Mouse (Mus musculus) cortical plate, adult 2 months (tissue): ENCODE results near the gene Aes. TPM values are rescaled to one million over a fixed set of nuclear protein-coding genes. Genes with fewer than 3 reads are reported as not detected.

ENCODE experiments used
- H3K27ac ChIP-seq: fragments of 200-500 bp; 2 replicates; pipeline ENCODE4 v1.5.1; 2012; ENCODE audit warnings: low read length, control low read depth, inconsistent platforms; ENCODE audit not compliant: insufficient read depth
- H3K4me1 ChIP-seq: fragments of 200-500 bp; 2 replicates; pipeline ENCODE4 v1.6.1; 2011; ENCODE audit warnings: low read length; ENCODE audit not compliant: control insufficient read depth, insufficient read depth
- H3K4me3 ChIP-seq: fragments of 200-500 bp; 2 replicates; pipeline ENCODE4 v1.5.1; 2011; ENCODE audit warnings: mild to moderate bottlenecking, low read length, control low read depth; ENCODE audit not compliant: insufficient read depth
- CTCF ChIP-seq: fragments of 200-500 bp; IDR thresholded peaks from 2 replicates; pipeline ENCODE4 v1.5.1; 2011; ENCODE audit warnings: mild to moderate bottlenecking, control low read depth, low read length; ENCODE audit not compliant: insufficient read depth; ENCODE audit errors: extremely low read depth
- POLR2A ChIP-seq: fragments of 200-500 bp; IDR thresholded peaks from 2 replicates; pipeline ENCODE4 v1.6.1; 2011; ENCODE audit warnings: mild to moderate bottlenecking, low read length, control low read depth; ENCODE audit not compliant: insufficient read depth; ENCODE audit errors: extremely low read depth
- polyA plus RNA-seq: library from polyadenylated mRNA; depleted of rRNA; stranded (reverse); fragments of >200 nt; gene quantifications from 2 replicates; pipeline ENCODE4 v1.2.3, GENCODE M21; 2012

Aes gene
- polyA plus RNA-seq, 1 experiment = 897 TPM

DNA sequence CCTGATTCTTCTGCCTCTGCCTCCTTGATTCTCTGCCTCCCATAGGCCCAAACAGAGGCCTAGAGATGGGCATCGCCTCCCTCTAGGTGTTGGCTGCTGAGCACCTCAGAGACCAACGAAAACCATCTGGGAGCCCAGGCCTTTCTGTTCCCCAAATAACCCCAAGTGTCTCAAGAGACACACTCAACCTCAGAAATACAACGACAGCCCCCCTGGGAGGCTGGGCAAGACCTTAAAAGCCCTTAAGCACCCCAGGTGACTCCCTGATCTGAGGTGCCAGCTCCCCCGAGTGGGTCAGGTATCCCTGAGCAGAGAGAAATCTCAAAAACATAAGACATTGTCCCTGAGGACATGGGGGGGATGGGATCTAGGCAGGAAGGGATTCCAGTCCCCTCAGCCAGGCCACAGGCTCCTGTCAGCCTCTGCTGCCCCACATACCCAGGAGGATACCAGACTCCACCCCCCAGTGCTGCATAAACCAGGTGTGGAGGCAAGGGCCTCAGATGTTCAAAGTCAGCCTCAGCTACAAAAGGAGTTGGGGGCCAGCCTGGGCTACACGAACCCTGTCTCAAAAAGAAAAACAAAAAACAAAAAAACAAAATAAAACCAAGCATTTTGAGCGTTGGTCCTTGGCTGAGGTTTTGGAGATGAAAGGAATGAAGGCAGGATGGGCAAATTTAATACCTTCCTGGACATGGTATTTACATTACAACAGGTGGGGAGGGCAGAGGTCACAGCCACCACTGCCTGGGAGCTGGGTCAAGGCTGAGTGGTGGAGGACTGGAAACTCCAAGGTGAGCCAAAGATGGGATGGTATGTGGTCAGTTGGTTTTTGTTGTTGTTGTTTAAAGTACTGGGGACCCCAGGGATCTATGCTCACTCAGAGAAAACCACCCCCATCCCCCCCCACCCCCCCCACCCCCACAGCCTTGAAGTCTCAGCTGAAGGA, 5.2 kb upstream of the Aes start:
- Histone ChIP-seq H3K4me3 (no peak overlapping the region), H3K27ac (no peak overlapping the region), H3K4me1 (peaks cover 5% of the 10 kb centered on the region; the same call in 1 of the 2 replicates)
- TF ChIP-seq CTCF = no peak
- no peak for TF ChIP-seq POLR2A

DNA sequence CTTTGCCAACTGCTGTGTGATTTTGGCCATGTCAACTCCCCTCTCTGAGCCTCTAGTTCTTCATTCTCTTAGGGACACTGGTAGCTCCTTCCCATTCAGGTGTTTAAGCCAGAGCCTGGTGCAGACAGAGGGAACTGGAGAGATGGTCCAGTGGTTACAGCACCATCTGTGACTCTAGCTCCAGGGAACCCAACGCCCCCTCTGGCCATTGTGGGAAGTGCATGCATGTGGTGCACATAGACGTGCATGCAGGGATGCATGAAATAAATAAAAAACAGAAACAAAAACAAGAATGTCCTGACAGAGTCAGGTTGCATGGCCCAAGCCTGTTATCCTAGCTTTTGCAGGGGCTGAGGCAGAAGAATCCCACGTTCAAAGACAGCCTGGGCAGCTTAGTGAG, 3.0 kb upstream of the Aes start:
- Histone ChIP-seq H3K4me3 (no peak overlapping the region), H3K4me1 (peaks cover 5% of the 10 kb centered on the region; the same call in 1 of the 2 replicates), H3K27ac (no peak overlapping the region)
- 0 out of 2 replicates have a peak, but pooled peaks have one; percentile 20 for TF ChIP-seq CTCF
- no peak for TF ChIP-seq POLR2A

DNA sequence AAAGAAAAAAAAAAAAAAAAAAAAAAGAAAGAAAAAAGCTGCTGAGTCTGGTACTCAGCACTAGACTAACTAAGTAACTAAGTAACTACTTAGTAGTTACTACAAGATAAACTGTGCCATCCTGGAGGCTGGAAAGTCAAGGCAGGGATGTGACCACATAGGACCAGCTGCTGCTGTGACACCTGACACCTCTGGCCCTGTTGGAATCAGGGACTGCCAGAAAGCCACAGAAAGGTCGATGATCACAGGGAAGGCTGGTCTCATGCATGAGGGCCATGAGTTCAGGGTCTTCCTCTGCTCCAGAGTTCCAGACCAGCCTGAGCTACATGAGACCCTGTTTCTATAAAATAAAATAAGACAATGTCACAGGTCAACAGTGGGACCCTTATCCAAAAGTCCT, 1.8 kb upstream of the Aes start:
- H3K27ac ChIP-seq = no peak overlapping the region
- H3K4me3 ChIP-seq = no peak overlapping the region
- TF ChIP-seq POLR2A (no peak), CTCF (no peak)
- H3K4me1 ChIP-seq = peaks cover 4% of the 10 kb centered on the region; the same call in 1 of the 2 replicates

DNA sequence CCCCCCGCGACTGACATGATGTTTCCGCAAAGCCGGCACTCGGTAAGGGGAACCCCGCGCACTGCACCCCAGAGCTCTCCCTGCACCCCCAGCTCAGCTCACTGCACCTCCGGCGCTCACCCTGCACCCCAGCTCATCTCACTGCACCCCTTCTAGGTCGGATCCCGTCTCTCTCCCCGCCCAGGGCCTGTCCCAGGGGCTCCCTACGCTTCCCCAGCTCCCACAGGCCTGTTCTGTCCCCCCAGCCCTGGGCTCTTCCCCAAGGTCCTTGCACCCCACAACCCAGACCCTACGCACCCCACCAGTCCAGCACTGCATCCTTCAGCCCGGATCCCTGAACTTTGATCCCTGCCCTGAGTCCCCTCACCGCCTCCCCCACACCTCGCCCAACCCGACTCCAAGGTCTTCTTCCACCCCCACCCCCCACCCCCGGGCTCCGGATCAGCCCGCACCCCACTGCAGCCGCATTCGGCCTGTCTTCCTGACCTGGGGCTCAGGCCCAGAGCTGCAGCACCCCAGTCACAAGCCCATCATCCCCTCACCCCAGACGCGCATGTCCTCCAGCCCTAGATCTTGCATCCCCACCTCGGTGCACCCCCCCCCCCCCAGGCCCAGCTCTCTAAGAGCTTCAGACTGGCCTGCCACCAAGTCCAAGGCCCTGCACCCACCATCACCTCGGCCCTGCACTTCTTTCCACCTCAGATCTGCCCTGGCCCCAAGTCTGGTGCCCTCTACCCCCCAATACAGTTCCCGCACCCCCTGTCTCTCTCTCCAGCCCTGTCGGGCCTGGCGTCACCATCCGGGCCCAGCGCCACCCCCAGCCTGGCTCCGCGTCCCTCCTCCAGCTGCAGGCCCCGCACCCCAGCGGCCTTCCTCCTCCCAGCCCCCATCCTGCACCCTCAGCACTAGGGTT, 595 bp downstream of the Aes start:
- Histone ChIP-seq H3K27ac (peak overlapping the region; percentile 100), H3K4me1 (peaks cover 4% of the 10 kb centered on the region; the same call in 1 of the 2 replicates), H3K4me3 (peak overlapping the region; percentile 100)
- TF ChIP-seq POLR2A (peak; percentile 73), CTCF (no peak)

DNA sequence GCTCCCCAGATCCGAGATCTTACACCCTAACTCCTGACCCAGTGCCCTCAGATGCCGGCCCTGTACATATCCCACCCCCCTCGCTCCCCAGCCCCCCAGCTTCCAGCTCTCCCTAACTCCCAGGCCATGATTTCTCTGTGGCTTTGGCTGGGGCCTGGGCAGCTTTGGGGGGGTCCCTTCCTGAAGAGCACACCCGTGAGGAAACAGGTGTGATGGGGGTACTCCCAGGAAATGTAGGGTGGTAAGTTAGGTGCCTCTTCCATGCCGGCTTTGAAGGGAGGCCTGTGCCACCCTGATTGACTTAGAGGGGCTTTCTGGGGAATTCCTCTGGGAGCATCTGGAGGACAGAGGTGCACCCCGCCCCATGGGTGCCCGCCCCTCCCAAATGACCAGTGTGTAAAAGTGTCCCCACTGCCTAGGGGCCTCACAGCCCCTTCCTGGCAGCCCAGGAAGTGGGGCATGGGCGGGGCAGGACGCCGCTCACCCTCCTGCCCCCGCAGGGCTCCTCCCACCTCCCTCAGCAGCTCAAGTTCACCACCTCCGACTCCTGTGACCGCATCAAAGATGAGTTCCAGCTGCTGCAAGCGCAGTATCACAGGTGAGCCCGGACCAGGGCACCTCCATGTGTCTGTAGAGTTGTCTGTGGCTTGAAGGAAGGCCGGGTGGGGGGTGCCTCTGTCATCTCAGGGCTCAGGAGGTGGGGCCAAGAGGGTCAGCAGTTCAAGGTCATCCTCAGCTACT, 1.6 kb downstream of the Aes start:
- Histone ChIP-seq H3K4me3 (peak overlapping the region; percentile 100), H3K27ac (no peak overlapping the region), H3K4me1 (peaks cover 4% of the 10 kb centered on the region; the same call in 1 of the 2 replicates)
- no peak for TF ChIP-seq CTCF
- TF ChIP-seq POLR2A = no peak

DNA sequence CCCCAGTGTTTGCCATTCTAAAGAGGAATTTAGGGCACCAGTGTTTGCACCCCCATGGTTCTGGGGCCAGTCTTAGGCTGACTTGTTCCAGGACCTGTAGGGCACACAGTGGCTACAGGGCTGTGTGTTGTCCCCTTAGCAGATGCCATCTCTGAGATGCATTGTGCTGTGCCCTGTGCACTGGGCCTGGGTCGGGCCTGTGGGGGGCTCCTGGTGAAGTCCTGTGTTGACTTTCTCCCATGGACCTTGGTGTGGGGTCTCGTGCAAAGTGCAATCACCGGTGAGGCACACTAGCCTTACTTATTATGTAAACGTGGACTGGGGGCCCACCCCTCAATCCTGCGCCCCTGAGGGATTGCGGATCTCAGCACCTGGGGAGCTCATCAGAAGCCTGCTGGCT, 3.1 kb downstream of the Aes start:
- Histone ChIP-seq H3K27ac (no peak overlapping the region), H3K4me3 (no peak overlapping the region), H3K4me1 (peaks cover 4% of the 10 kb centered on the region; the same call in 1 of the 2 replicates)
- TF ChIP-seq POLR2A (no peak), CTCF (no peak)

DNA sequence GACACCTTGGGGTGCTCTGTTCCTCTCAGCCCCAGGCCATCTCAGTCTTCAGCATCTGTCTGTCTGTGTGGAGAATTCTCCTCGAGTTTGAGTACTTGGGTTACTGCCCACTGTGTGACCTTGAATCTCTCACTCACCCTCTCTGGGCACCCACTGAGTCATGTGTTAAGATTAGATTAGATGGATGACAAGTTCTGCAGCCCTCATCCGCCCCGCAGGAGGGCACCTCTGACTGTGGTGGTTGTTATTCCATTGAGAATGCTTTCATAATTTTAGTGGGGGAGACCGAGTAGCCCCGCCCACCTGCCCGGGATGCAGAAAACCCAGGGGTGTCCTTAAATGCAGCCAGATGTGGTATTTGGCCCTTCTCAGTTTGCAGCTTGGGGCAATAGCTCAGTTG, 4.2 kb downstream of the Aes start:
- peaks cover 4% of the 10 kb centered on the region; the same call in 1 of the 2 replicates for H3K4me1 ChIP-seq
- no peak overlapping the region for H3K27ac ChIP-seq
- no peak overlapping the region for H3K4me3 ChIP-seq
- TF ChIP-seq CTCF (no peak), POLR2A (no peak)

DNA sequence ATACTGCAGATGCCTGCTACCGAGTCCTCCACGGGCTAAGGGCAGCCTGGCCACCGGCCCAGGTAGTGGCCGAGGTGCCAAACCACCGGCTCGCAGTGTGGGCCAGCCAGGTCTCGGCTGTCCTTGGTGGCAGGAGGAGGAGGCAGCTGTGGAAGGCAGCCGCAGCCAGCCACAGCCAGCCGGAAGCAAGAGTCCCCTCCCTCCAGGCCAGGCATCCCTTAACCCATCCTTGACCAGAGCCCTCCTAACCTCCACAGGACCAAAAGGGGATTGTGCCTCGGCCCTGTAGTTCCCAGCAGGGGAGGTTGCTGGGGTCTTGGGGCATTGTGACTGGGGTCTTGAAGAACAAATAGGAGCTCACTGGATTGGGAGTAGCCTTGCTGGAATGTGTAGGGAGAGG, 4.9 kb downstream of the Aes start:
- no peak overlapping the region for H3K27ac ChIP-seq
- H3K4me3 ChIP-seq = no peak overlapping the region
- TF ChIP-seq CTCF (no peak), POLR2A (no peak)
- H3K4me1 ChIP-seq = peaks cover 2% of the 10 kb centered on the region; the same call in 1 of the 2 replicates
